Comparison of ENCODE assay signal across 29 mouse cellular contexts in the genomic region with DNA sequence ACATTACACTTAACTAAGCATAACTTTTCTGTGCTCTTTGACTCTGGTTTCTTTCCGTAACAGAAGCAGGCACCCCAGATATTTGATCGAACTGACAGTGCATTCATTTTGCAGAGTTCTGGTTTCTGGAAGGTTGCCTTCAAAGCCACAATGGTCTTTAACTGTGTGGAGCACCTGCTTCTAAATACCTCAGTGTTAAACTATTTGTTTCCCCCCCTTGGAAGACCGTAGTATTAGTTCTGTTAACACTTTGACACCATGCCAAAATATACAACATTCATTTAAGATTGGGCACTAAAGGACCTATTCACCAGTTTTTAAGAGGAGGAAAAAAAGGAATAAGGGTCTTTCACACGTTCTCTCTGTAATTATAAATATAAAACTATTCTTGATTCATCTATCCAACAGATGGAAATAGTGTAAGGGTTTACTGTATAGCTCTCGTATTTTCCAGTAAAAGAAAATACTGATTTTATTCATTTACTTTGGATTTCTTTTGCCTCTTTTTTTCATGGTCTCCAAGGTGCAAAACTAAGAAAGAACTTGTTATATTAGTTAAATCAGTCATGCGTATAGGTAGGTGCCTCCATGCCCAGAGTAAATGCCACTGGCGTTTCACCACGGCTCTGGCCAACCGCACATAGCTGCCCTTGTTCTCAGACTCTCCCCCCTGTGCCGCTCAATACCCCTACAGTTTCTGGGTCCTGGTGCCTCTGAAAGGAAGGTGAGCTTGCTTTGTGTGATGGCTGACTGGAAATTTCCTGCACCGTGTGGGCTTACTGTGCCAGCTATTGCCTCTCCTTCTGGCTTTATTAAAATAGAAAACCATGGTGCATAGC.
DNase-seq lines count a peak whose midpoint lies in the region; ATAC-seq lines count a peak whose summit lies in the region.
"Had no signal": no experiment of that assay in that cellular context is flagged by ENCODE, and none has a peak within 500 bp of the region (broad histone marks: within the 10 kb centered on the region; RNA-seq: fewer than 3 reads in every experiment).

No protein-coding gene starts in this region.

- H3K27ac ChIP-seq in lung, embryonic 16.5 days (ENCODE audit: low read length), result peak overlapping the region; percentile 57
- no peak overlapping the region for H3K27ac ChIP-seq in embryonic facial prominence, embryonic 15.5 days (replicated peaks)
- H3K27ac ChIP-seq in limb, embryonic 15.5 days, result peak overlapping the region; percentile 85
- H3K27ac ChIP-seq: forebrain, embryonic 12.5 days; hindbrain, embryonic 10.5 days; hindbrain, embryonic 15.5 days; kidney, postnatal 0 days; liver, embryonic 14.5 days; midbrain, embryonic 12.5 days; neural tube, embryonic 13.5 days had no signal

- ATAC-seq in lung, embryonic 16.5 days (ENCODE audit: low read depth), result peak; percentile 82
- peak; percentile 73 for ATAC-seq in embryonic facial prominence, embryonic 15.5 days (ENCODE audit: insufficient number of reproducible peaks, low FRiP score, low TSS enrichment, low read depth)
- ATAC-seq in limb, embryonic 15.5 days (ENCODE audit: insufficient number of reproducible peaks, low FRiP score, low TSS enrichment, low read depth), result peak; percentile 89
- ATAC-seq: CD4-positive, CD25-positive, alpha-beta regulatory T cell, adult 4 months; forebrain, postnatal 0 days; inflammation-experienced regulatory T-cells, adult 6 months had no signal

- no peaks in the 10 kb centered on the region for H3K27me3 ChIP-seq in lung, embryonic 16.5 days (ENCODE audit: control insufficient read depth, insufficient read depth, low read depth, low read length)
- H3K27me3 ChIP-seq in embryonic facial prominence, embryonic 15.5 days, result no peaks in the 10 kb centered on the region
- H3K27me3 ChIP-seq in limb, embryonic 15.5 days, result no peaks in the 10 kb centered on the region
- H3K27me3 ChIP-seq: forebrain, embryonic 12.5 days; hindbrain, embryonic 15.5 days; megakaryocyte, embryonic 14.5 days; midbrain, embryonic 12.5 days; neural tube, embryonic 13.5 days had no signal

- peak; percentile 7 for DNase-seq in kidney, postnatal 14 days
- no peak for DNase-seq in kidney, postnatal 36 days
- DNase-seq in lung, postnatal 25 days (ENCODE audit: low spot score), result no peak
- DNase-seq in right cerebral cortex, postnatal 36 days (ENCODE audit: low spot score in 2 of 2), result no peak
- DNase-seq in gastrocnemius, adult 8-10 months (ENCODE audit: low spot score in 2 of 2), result no peak
- DNase-seq: adrenal gland, postnatal 25 days; cerebellum, adult 2 months; cerebellum, postnatal 25 days; forebrain, postnatal 0 days; gastrocnemius, postnatal 10 days; heart, postnatal 14 days; kidney, adult 18-20 months; layer of hippocampus, postnatal 36 days; left cerebral cortex, postnatal 4 days; lung, postnatal 14 days had no signal

- peaks cover 12% of the 10 kb centered on the region; the same call in 1 of the 2 replicates for H3K4me1 ChIP-seq in lung, embryonic 16.5 days (replicated peaks; ENCODE audit: control insufficient read depth, insufficient read depth, low read length)
- no peaks in the 10 kb centered on the region for H3K4me1 ChIP-seq in embryonic facial prominence, embryonic 15.5 days
- H3K4me1 ChIP-seq in limb, embryonic 15.5 days, result no peaks in the 10 kb centered on the region
- H3K4me1 ChIP-seq: forebrain, embryonic 12.5 days; hindbrain, embryonic 10.5 days; hindbrain, embryonic 15.5 days; megakaryocyte, embryonic 14.5 days; midbrain, embryonic 12.5 days; neural tube, embryonic 13.5 days had no signal

- peak overlapping the region; percentile 32 for H3K4me2 ChIP-seq in lung, embryonic 16.5 days (ENCODE audit: low read depth, low read length)
- H3K4me2 ChIP-seq in embryonic facial prominence, embryonic 15.5 days (replicated peaks), result no peak overlapping the region
- H3K4me2 ChIP-seq in limb, embryonic 15.5 days, result no peak overlapping the region
- H3K4me2 ChIP-seq: forebrain, embryonic 12.5 days; hindbrain, embryonic 15.5 days; midbrain, embryonic 12.5 days; neural tube, embryonic 13.5 days had no signal

- H3K9me3 ChIP-seq in lung, embryonic 16.5 days (ENCODE audit: control insufficient read depth, low read length), result no peaks in the 10 kb centered on the region
- no peaks in the 10 kb centered on the region for H3K9me3 ChIP-seq in embryonic facial prominence, embryonic 15.5 days (replicated peaks)
- no peaks in the 10 kb centered on the region for H3K9me3 ChIP-seq in limb, embryonic 15.5 days
- H3K9me3 ChIP-seq: forebrain, embryonic 12.5 days; hindbrain, embryonic 10.5 days; hindbrain, embryonic 15.5 days; megakaryocyte, embryonic 14.5 days; midbrain, embryonic 12.5 days; neural tube, embryonic 13.5 days had no signal

- H3K4me3 ChIP-seq in lung, embryonic 16.5 days (ENCODE audit: low read length), result no peak overlapping the region
- no peak overlapping the region for H3K4me3 ChIP-seq in embryonic facial prominence, embryonic 15.5 days (replicated peaks)
- no peak overlapping the region for H3K4me3 ChIP-seq in limb, embryonic 15.5 days
- H3K4me3 ChIP-seq: erythroblast, embryonic 14.5 days; forebrain, embryonic 12.5 days; hindbrain, embryonic 10.5 days; hindbrain, embryonic 15.5 days; megakaryocyte, embryonic 14.5 days; midbrain, embryonic 12.5 days; neural tube, embryonic 13.5 days had no signal

- H3K36me3 ChIP-seq in lung, embryonic 16.5 days (ENCODE audit: control insufficient read depth, insufficient read depth, low read length), result no peaks in the 10 kb centered on the region
- no peaks in the 10 kb centered on the region for H3K36me3 ChIP-seq in embryonic facial prominence, embryonic 15.5 days
- no peaks in the 10 kb centered on the region for H3K36me3 ChIP-seq in limb, embryonic 15.5 days
- H3K36me3 ChIP-seq: forebrain, embryonic 12.5 days; hindbrain, embryonic 10.5 days; hindbrain, embryonic 15.5 days; midbrain, embryonic 12.5 days; neural tube, embryonic 13.5 days had no signal

- no peak overlapping the region for H3K9ac ChIP-seq in lung, embryonic 16.5 days (ENCODE audit: low read length)
- no peak overlapping the region for H3K9ac ChIP-seq in embryonic facial prominence, embryonic 15.5 days
- no peak overlapping the region for H3K9ac ChIP-seq in limb, embryonic 15.5 days
- H3K9ac ChIP-seq: forebrain, embryonic 12.5 days; forebrain, postnatal 0 days; hindbrain, embryonic 15.5 days; liver, embryonic 14.5 days; midbrain, embryonic 12.5 days; neural tube, embryonic 13.5 days had no signal

- 54% methylated on average over 11 of the region's 11 CpGs for WGBS in lung, embryonic 16.5 days
- WGBS in embryonic facial prominence, embryonic 15.5 days, result 74% methylated on average over 11 of the region's 11 CpGs
- WGBS in limb, embryonic 15.5 days, result 61% methylated on average over 11 of the region's 11 CpGs
